Mouse (Mus musculus): Measurements from ENCODE around the gene Tmem89.

Tmem89 gene

DNA sequence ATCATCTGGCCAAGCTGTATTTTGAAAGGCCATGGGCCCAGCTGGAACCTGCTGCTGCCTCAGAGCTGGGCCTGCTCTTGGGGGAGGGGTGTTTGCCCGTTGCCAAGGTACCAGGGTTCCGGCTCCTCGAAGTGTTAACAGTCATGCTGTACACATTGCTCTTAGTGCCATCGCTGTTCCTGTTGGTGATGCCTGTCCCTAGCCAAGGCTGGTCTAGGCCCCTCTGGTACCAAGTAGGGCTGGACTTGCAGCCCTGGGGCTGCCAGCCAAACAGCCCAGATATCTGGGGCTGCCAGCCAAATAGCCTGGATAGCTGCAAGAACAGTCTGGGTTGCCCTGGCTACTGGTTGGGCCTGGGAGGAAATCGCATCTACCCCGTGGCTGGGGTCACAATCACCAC lies at the start of gene Tmem89:
Gene Tmem89, plus strand, starts transcription at position 129 of the 400 bp plus-strand sequence.
- DNase-seq (ENCODE audit: low spot score) = no peak

DNA sequence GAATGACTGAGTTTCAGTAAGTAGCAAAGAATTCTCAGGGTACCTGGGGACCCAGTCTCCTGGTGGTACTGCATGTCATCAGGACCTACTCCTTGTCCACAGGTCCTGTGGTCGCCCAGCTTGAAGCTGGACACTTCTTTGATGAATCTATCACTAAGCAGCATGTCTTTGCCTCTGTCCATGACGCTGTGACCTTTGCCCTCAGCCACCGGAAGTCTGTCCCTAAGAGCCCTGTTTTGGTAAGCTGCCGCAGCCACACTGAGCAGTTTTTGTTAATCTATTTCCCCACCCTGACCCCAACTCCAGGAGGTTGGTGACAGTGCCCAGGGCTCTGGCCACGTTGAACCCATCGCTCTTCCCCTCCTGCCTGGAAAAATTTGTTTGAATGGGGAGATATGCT lies 2.1 kb upstream of the Tmem89 start:
- no peak for DNase-seq (ENCODE audit: low spot score)

DNA sequence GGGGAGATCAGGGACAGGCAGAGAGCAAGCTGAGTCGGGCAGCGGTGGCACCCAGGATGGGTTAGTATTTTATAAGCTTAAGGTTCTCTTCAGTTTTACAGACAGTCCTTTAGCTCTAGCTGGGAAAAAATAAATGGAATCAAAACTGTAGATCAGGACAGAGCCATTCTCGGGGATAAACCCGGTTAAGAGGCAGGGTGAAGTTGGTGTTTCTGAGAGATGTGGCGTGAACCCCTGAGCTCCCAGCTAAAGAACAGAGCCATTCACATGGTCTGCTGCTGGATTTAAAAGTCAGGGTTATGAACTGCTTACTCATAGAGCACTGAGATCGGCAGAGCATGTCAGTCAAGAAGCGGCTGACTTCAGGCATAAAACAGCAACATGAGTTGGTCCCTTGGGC lies 1.3 kb upstream of the Tmem89 start:
- no peak for DNase-seq (ENCODE audit: low spot score)

- DNase-seq (ENCODE audit: low spot score) = no peak
Observed at GRCm38 (mm10) chr9:108913621-108914020, 798 bp upstream of the Tmem89 start.

DNA sequence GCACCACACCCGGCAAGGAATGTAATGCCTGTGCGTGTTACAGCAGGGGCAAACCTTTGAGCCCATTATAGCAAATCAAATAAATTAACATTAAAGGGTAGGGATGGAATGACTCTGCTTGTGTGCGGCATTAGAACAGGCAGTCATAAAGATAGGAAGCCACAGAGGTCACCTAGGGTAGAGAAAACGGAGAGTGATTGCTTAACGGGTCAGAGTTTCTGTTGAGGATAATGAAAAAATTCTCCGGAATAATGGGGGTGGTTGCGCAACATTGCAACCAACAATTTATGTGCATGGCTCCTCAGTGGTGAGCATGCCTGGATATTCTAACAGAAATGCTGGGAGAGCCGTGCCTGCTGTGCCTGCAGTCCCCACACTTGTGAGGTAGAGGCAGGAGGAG lies 11.5 kb downstream of the Tmem89 start:
- DNase-seq (ENCODE audit: low spot score) = no peak

DNA sequence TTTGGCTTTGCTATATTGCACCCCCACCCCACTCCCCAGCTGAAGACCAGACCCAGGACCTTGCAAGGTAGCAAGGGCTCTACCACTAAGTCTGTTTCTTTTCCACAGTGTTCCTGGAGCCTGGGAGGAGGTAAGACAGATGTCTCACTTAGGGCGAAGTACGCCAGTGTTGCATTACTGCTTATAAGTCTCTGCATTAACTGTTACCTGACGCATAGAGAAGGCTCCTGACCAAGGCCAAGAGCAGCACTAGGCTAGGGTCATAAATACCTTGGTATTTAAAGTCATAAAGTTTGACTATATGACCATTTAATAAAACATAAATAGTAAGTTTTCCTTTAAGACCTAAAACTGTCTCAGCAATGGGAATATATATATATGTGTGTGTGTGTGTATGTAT lies 14.0 kb downstream of the Tmem89 start:
- DNase-seq (ENCODE audit: low spot score) = no peak

DNA sequence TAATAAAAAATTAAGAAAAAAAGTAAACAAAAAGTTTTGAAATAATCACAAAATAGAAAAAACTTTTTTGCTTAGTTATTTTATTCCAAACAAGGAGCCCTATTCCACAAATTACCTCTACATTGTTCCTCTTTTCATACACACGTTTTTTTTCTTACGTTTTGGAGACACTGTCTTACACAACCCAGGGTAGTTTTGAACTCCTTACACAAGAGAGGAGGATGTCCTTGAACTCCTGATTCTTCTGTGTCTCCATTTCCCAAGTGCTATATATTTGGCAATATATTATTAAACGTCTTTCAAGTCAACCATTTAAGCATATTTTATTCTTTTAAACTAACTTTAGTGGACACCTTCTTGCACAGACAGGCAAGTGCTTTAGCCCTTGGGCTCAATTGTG lies 21.6 kb downstream of the Tmem89 start:
- no peak for DNase-seq (ENCODE audit: low spot score)

DNA sequence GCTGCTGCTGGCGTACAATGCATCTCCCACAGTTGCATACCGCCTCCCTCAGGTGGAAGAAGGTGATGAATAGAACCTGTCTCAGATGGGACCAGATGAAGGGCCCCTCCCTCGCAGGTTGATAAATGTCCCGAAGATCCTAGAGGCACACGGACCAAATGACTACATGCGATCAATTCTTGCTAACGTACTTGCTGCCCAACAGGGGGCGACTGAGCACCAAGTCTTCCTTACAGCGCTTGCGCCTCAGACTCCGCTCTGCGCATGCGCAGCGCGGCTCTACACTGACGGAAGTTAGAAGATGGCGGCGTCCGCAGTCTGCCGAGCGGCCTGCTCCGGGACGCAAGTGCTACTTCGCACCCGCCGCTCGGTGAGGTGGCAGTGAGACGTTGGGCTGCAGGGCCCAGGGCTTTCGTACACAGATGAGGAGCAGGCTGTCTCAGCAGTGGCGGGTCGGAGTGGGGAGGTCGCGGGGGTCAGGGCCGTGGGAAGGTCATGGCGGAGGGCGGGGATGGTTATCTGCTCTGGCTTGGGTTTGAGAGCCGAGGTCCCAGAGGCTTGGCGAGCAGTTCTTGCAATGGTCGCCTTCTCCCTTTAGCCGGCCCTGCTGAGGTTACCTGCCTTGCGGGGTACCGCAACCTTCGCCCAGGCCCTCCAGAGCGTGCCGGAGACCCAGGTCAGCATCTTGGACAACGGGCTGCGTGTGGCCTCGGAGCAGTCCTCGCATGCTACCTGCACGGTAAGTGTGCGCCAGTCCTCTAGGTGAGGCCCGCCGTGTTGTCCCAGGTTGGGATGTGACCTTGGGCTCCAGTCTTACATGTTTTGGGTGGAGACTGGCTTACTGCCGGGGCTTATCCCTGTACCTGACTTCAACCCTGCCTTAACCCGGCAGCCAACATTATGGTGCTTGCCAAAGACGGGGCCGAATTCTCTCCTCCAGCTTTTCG lies 22.3 kb downstream of the Tmem89 start, which contains the start of gene Uqcrc1:
Gene Uqcrc1, plus strand, starts transcription at position 216 of the 947 bp plus-strand sequence.
- peak; percentile 95 for DNase-seq (ENCODE audit: low spot score)

DNA sequence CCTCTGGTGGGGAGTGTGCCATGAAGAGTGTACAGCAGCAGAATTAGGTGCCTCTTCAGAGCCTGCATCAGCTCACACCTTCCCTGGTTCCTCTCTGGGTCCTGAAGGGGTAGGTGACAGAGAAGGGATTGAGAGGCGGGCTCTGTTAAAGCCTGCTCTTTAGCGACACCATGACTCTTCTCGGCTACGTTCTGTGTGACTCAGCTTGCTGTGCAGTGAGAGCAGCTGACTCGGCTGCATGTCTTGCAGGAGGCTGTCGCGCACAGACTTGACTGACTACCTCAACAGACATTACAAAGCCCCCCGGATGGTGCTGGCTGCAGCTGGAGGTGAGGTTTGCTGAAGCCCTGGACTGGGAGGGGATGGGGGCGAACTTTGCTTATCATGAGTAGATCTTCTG lies 30.7 kb downstream of the Tmem89 start:
- no peak for DNase-seq (ENCODE audit: low spot score)

- no peak for DNase-seq (ENCODE audit: low spot score)
Observed at GRCm38 (mm10) chr9:108945608-108946007, 31.2 kb downstream of the Tmem89 start.

DNA sequence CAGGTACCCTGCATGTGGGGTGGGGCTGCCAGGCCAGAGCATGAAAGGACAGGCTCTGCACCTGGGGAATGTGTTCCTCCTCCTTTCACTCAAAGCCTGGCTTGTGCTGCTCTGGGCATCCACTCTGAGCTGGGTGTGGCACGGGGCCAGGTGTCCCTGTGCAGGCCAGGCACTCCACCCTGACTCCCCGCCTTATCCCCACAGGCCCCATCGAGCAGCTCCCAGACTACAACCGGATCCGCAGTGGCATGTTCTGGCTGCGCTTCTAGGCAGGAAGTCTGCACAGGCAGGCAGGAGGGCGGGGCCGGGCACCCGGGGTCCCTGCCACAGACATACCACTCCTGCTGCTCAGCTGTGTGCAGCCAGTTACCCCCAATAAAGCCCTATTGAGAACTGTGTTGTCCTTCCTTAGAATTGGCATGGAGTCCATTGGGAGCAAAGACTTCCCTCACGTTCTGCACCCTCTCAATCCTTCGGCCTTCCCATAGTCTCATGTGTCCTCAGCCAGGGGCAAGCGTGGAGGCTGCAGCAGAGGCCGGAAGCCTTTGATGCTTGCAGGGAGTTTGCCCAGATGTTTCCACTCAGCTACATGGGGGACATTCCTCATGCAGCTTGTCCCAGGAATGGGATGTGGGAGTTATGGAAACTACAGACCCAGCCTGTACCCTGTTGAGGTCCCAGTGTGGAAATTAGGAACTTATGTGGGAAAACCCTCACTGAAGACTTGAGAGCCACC lies 35.0 kb downstream of the Tmem89 start:
- peak; percentile 25 for DNase-seq (ENCODE audit: low spot score)

GRCm38 (mm10) chr9:108949967-108950728 lies 35.7 kb downstream of the Tmem89 start:
- no peak for DNase-seq (ENCODE audit: low spot score)

DNA sequence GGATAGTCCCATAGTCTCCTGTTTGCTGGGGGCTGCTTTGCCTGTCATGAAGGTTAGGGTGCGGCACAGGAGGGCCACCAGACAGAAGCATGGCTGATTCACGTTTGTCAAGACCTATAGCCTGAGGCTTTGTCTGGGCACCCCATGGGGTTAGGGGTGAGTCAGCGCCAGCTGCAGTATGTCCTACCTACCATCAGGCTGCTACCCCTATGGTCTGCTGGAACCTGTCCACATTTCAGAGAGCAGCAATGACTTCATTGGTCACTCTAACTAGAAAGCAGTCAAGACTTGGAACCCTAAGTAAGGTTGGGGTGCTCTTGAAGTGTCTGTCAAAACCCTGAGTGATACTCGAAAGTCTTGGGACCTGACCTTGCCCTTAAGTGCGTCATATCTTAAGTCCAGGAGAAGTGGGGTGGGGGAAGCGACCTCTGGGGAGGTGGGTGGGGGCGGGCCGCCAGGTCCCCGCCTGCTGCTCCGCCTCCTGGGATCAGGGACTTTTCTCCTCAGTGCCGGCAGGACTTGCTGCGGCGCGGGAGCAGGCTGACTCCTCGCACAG lies 38.7 kb downstream of the Tmem89 start, which contains the start of gene Col7a1:
Gene Col7a1, plus strand, starts transcription at position 506 of the 556 bp plus-strand sequence.
- DNase-seq (ENCODE audit: low spot score) = no peak

- no peak for DNase-seq (ENCODE audit: low spot score)
Observed at GRCm38 (mm10) chr9:108955241-108955640, 40.8 kb downstream of the Tmem89 start.

DNA sequence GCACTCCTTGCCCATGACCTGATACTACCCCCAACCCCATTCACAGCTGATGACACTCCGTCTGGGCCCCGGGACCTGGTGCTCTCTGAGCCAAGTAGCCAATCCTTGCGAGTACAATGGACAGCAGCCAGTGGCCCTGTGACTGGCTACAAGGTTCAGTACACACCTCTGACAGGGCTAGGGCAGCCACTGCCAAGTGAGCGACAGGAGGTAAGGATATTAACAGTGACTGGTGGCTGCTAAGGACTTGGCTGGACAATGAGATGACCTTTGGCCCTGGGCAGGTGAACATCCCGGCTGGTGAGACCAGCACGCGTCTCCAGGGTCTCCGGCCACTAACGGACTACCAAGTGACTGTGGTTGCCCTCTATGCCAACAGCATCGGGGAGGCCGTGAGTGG lies 41.4 kb downstream of the Tmem89 start:
- no peak for DNase-seq (ENCODE audit: low spot score)

- DNase-seq (ENCODE audit: low spot score) = no peak
Observed at GRCm38 (mm10) chr9:108963577-108963976, 49.2 kb downstream of the Tmem89 start.

DNA sequence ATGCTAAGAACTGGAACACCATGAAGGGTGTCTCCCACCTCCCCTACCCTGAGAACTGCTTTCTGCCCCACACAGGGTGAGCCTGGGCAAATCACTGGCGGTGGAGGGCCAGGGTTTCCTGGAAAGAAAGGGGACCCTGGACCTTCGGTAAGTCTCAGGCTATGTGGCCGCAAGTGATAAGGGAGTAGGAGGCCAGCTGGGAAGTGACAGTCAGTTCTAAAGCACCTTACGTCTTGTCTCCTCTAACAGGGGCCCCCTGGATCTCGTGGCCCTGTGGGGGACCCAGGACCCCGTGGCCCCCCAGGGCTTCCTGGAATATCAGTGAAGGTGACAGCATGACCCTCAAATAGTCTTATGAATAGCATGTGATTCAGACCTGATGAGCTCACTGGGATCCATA lies 49.9 kb downstream of the Tmem89 start:
- no peak for DNase-seq (ENCODE audit: low spot score)
